Mouse (Mus musculus) spleen, postnatal 36 days (tissue): ENCODE data around the gene Pik3c2g.
"Not testable (repeated sequence)": the region's sequence is repeated elsewhere in the genome, so short reads cannot be mapped to it uniquely, and the experiment has no call there.

Source experiments
- DNase-seq, 2 experiments: peaks; one replicate each; pipeline ENCODE4 v3.0.0; 2022; ENCODE audit warnings: low spot score in 2 of 2, mixed read lengths in 1 of 2

Pik3c2g gene

DNA sequence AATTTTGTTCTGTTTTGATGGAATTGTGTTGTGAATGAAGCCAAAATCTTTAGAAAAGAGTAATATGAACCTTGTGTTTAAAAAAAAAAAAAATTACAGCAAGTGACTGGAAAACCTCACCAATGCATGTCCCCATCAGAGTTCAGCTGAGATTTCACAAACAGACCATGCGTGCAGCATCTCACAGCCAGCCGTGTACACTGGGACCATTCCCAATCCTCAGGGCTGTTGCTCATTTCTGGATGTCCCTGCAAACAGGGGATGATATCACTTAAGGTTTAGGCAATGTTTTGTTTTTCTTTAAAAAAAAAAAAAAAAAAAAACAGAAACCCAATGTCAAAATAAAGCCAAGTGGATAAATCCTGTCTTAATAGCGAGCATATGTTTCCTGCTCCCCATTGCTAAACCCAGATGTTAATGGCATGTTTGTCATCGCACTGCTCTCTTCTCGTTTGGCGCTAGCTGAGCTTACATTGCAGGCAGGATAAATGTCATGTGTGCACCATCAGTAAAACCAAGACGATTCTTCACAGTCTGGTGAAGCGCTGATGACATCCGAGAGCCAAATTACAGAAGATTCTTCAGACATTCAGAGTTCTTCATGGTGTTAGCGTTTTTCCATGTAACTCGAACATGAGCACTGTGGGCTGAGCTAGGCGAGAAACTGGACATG lies 322.1 kb downstream of the Pik3c2g start:
- no peak for DNase-seq

GRCm38 (mm10) chr6:139928766-139929165 lies 341.7 kb downstream of the Pik3c2g start:
- no peak for DNase-seq

GRCm38 (mm10) chr6:139934861-139935260 lies 347.8 kb downstream of the Pik3c2g start:
- no peak for DNase-seq

- not testable (repeated sequence) for DNase-seq
These were observed 350.6 kb downstream of the Pik3c2g start for GRCm38 (mm10) chr6:139937581-139937980.

- DNase-seq: no peak
These were observed 360.3 kb downstream of the Pik3c2g start for GRCm38 (mm10) chr6:139947106-139947879.

DNA sequence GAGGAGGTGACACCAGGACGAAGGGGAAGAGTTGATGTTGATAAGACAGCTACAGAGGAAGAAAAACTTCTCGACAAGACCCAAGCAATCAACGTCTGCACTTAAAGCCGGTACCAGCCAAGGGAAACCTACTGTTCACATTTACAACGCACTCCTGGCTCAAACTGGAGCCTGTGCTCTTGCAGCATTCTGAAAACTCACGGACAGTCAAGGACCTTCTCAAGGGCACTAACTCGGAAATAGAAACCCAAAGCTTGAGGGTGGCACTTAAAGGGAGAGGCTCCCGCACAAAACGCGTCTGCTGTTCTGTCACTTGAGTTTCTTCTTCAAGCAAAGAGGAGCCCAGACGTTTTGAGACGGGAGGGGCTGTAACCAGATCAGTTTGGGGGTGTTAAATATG lies 366.6 kb downstream of the Pik3c2g start:
- no peak for DNase-seq

DNA sequence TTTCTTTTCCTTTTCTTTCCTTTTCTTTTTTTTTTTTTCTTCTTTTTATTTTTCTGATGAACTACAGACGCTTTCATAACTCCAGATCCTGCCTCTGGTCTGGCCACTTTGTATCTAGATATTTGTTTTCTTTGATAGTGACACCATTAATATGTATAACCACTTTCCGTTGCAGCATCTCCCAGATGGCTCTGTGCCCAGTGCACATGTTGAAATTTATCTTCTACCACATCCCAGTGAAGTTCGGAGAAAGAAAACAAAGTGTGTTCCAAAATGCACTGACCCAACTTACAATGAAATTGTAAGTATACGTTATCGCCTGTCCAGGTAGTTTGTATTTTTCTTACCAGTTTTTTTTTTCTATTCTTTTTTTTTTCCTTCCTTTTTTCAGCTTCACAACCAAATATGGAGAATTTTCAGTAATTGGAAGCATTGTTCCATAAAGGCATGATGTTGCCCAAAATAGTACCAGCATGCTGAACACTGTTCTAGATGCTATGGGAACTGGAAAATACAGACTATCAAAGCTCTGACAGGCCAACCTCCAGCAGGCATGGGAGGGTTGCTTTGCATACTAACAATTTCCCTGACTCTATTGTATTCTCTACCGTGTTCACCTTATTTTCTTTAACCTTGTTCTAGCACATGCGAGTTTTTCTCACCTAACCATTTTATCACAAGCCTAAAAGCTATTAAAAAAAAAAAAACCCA lies 370.7 kb downstream of the Pik3c2g start:
- DNase-seq: no peak

GRCm38 (mm10) chr6:139963775-139964174 lies 376.8 kb downstream of the Pik3c2g start:
- no peak for DNase-seq

GRCm38 (mm10) chr6:139964895-139965294 lies 377.9 kb downstream of the Pik3c2g start:
- DNase-seq: no peak

GRCm38 (mm10) chr6:139966684-139967083 lies 379.7 kb downstream of the Pik3c2g start:
- no peak for DNase-seq

DNA sequence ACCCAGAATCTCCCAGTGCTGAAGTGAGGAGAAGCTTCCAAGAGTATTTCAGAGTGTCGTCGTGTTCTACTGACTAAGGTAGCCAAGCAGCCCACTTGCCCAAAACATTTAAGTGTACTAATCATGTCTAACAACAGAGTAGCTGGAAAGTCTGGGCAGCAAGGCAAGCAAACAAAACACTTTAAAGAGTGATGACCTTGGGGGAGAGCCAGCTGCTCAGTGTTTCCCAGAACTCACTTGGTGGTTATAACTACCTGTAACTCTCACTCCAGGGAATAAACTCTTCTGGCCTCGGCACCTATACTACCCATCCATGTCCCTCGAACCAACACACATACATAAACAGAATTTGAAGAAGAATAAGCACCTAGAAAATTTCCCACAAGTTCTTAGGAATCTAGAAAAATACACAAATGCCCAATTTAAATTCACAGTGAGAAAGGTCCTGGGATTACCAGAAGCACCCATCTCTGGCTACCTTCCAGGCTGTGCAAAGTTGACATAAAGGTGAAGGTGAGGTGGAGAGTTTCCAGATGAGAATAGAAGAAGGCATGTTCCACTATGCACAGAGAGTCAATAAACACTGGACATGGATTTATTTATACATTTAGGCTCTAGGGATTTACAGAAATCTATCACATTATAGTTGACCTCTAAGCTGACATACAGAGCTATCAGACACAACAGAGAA lies 384.7 kb downstream of the Pik3c2g start:
- DNase-seq: no peak

- no peak for DNase-seq
These were observed 387.6 kb downstream of the Pik3c2g start for GRCm38 (mm10) chr6:139974668-139975067.

GRCm38 (mm10) chr6:139978114-139978513 lies 391.1 kb downstream of the Pik3c2g start:
- no peak for DNase-seq

- DNase-seq: no peak
These were observed 394.0 kb downstream of the Pik3c2g start for GRCm38 (mm10) chr6:139981061-139981460.

DNA sequence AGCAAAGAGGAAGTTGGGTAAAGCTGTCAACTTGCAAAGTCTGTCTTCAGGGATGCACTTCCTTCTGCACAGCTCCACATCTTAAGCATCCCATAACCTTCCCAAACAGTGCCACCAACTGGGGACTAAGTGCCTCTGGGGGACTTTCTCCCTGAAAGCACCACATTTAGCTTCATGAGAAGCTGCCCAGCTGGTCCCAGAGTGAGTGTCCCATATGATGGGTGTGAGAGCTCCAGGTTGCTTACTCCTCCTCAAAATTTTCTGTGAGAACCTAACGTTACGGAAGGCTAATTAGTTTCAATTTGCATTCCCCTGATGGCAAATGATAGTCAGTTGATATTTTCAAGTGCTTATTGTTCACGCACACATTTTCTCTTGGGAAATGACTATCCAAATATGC lies 397.0 kb downstream of the Pik3c2g start:
- DNase-seq: no peak

DNA sequence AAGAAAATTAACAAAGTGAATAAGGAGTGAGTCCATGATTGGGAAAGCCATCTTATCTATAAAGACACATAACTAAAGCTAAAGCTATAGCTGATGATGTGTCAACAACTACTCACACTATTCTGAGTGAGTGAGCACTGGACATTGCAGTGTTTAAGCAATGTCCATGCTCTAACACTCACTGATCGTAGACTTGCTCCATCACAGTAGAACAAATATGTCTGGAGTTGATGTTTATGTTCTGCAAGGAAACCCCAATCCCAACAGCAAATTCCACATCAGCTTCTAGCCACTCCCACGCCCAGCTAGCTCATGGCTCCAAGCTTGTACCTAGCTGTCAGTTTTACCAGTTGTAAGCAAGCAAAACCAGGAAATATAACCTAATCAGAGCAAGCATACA lies 399.5 kb downstream of the Pik3c2g start:
- DNase-seq: no peak

DNA sequence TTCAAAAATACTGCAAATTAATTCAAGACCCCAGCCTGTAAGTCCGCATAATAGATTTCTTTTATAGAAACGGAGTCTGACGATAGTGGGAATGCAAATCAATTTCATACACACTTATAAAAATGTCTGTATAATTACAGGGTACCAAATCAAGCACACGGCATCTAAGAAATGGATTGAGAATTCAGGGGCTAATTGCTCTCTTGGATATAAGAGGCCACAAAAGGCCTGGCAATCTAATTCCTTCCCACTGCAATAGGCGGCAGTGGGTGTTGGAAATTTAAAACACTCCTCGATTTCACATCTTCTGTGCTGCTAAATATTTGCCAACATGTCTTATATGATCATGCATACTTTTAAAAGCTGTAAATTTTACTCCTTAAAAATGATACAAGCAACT lies 402.1 kb downstream of the Pik3c2g start:
- DNase-seq: no peak

GRCm38 (mm10) chr6:139989597-139989996 lies 402.6 kb downstream of the Pik3c2g start:
- DNase-seq: no peak

- DNase-seq: no peak
These were observed 418.2 kb downstream of the Pik3c2g start for GRCm38 (mm10) chr6:140005181-140005580.
